26 mouse cellular contexts compared by ENCODE assay signal in the genomic region with DNA sequence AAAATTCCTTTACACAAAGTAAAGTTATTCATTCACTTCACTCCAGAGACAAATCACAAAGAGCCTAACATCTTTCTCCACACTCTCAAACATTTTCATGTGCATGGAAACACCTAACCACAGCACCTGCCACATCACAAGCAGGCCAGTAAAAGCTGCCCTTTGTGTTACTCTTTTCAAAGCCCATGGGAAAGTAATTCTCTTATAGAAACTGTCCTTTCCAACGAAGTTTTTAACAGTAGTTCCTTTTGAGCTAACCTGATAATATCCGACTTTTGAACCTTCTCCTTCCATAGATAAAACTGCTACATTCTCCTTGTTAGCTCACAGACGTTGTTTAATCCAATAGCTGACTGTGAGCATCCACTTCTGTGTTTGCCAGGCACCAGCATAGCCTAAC. TPM values are rescaled to one million over a fixed set of nuclear protein-coding genes. Genes with fewer than 3 reads are reported as not detected.
DNase-seq lines count a peak whose midpoint lies in the region; ATAC-seq and TF ChIP-seq lines count a peak whose summit lies in the region.
"Had no signal": no experiment of that assay in that cellular context is flagged by ENCODE, and none has a peak within 500 bp of the region (broad histone marks: within the 10 kb centered on the region; RNA-seq: fewer than 3 reads in every experiment).

No protein-coding gene starts in this region.

- ATAC-seq in liver, postnatal 0 days, result no peak
- no peak for ATAC-seq in liver, embryonic 11.5 days (replicated peaks; ENCODE audit: low FRiP score)
- ATAC-seq in granulocyte monocyte progenitor cell, adult 5-6 weeks (replicated peaks; ENCODE audit: poor library complexity, severe bottlenecking), result no peak
- no peak for ATAC-seq in kidney, embryonic 16.5 days (ENCODE audit: low FRiP score, low TSS enrichment)
- ATAC-seq: forebrain, embryonic 14.5 days; midbrain, embryonic 16.5 days had no signal

- DNase-seq in liver, postnatal 0 days, result no peak
- DNase-seq in liver, embryonic 11.5 days (ENCODE audit: low spot score), result no peak
- DNase-seq in T-cell, adult 2 months (ENCODE audit: low spot score), result peak; percentile 64
- peak; percentile 71 for DNase-seq in thymus, postnatal 0 days (ENCODE audit: low spot score)
- no peak for DNase-seq in cerebellum, adult 11 months
- DNase-seq: adrenal gland, postnatal 14 days; cerebellum, adult 9-11 months; gastrocnemius, adult 2 months; heart, postnatal 36 days; lung, adult 18-20 months; lung, postnatal 10 days; right cerebral cortex, adult 18-20 months; right cerebral cortex, postnatal 4 days had no signal

- H3K4me1 ChIP-seq in liver, postnatal 0 days (ENCODE audit: insufficient read depth), result no peaks in the 10 kb centered on the region
- H3K4me1 ChIP-seq in liver, embryonic 11.5 days (replicated peaks; ENCODE audit: control insufficient read depth, insufficient read depth, low read length), result no peaks in the 10 kb centered on the region
- H3K4me1 ChIP-seq in kidney, embryonic 16.5 days (ENCODE audit: insufficient read depth, low read length), result no peaks in the 10 kb centered on the region
- H3K4me1 ChIP-seq: heart, embryonic 12.5 days; hindbrain, embryonic 13.5 days; midbrain, embryonic 10.5 days; neural tube, embryonic 15.5 days; stomach, embryonic 15.5 days had no signal

- H3K4me2 ChIP-seq in liver, postnatal 0 days (ENCODE audit: low read depth, low read length), result no peak overlapping the region
- H3K4me2 ChIP-seq in liver, embryonic 11.5 days, result no peak overlapping the region
- no peak overlapping the region for H3K4me2 ChIP-seq in kidney, embryonic 16.5 days (replicated peaks; ENCODE audit: low read depth, low read length)
- H3K4me2 ChIP-seq: embryonic facial prominence, embryonic 15.5 days; heart, embryonic 12.5 days; hindbrain, embryonic 13.5 days; neural tube, embryonic 15.5 days; stomach, embryonic 15.5 days had no signal

- peak overlapping the region; percentile 58; the same call in 1 of the 2 replicates for H3K27ac ChIP-seq in liver, postnatal 0 days (ENCODE audit: low read depth)
- no peak overlapping the region for H3K27ac ChIP-seq in liver, embryonic 11.5 days (ENCODE audit: low read depth, low read length)
- H3K27ac ChIP-seq in kidney, embryonic 16.5 days (ENCODE audit: low read length), result no peak overlapping the region
- H3K27ac ChIP-seq: embryonic facial prominence, embryonic 15.5 days; gastrocnemius, adult 2 months; hindbrain, embryonic 13.5 days; midbrain, embryonic 10.5 days; neural tube, embryonic 15.5 days; stomach, embryonic 15.5 days had no signal

- no peaks in the 10 kb centered on the region; the same call in 1 of the 2 replicates for H3K36me3 ChIP-seq in liver, postnatal 0 days (replicated peaks; ENCODE audit: insufficient read depth, low read length)
- no peaks in the 10 kb centered on the region for H3K36me3 ChIP-seq in liver, embryonic 11.5 days (ENCODE audit: control insufficient read depth, insufficient read depth, low read length)
- peaks cover under 1% of the 10 kb centered on the region; the same call in 1 of the 2 replicates for H3K36me3 ChIP-seq in kidney, embryonic 16.5 days (ENCODE audit: insufficient read depth, low read length)
- H3K36me3 ChIP-seq: embryonic facial prominence, embryonic 15.5 days; hindbrain, embryonic 13.5 days; midbrain, embryonic 10.5 days; neural tube, embryonic 15.5 days; stomach, embryonic 15.5 days had no signal

- TF ChIP-seq CTCF in liver, postnatal 0 days (IDR thresholded peaks at IDR 0.05; ENCODE audit: low read depth), result no peak

- no peak overlapping the region for H3K9ac ChIP-seq in liver, postnatal 0 days (replicated peaks)
- H3K9ac ChIP-seq in liver, embryonic 11.5 days (ENCODE audit: low read depth, low read length), result no peak overlapping the region
- H3K9ac ChIP-seq in kidney, embryonic 16.5 days (replicated peaks; ENCODE audit: low read length), result no peak overlapping the region
- H3K9ac ChIP-seq: embryonic facial prominence, embryonic 15.5 days; heart, embryonic 12.5 days; hindbrain, embryonic 13.5 days; neural tube, embryonic 15.5 days; stomach, embryonic 15.5 days had no signal

- no peaks in the 10 kb centered on the region for H3K27me3 ChIP-seq in liver, postnatal 0 days (ENCODE audit: insufficient read depth, low read length)
- no peaks in the 10 kb centered on the region for H3K27me3 ChIP-seq in liver, embryonic 11.5 days (replicated peaks; ENCODE audit: control insufficient read depth, insufficient read depth, low read length)
- H3K27me3 ChIP-seq in kidney, embryonic 16.5 days (ENCODE audit: insufficient read depth, low read length), result no peaks in the 10 kb centered on the region
- H3K27me3 ChIP-seq: embryonic facial prominence, embryonic 15.5 days; heart, embryonic 12.5 days; hindbrain, embryonic 13.5 days; neural tube, embryonic 15.5 days; stomach, embryonic 15.5 days had no signal

- no peak overlapping the region for H3K4me3 ChIP-seq in liver, postnatal 0 days (ENCODE audit: low read depth, low read length)
- no peak overlapping the region for H3K4me3 ChIP-seq in liver, embryonic 11.5 days (ENCODE audit: low read depth, low read length)
- no peak overlapping the region for H3K4me3 ChIP-seq in kidney, embryonic 16.5 days (ENCODE audit: low read length)
- H3K4me3 ChIP-seq: embryonic facial prominence, embryonic 15.5 days; gastrocnemius, adult 2 months; heart, embryonic 12.5 days; hindbrain, embryonic 13.5 days; midbrain, embryonic 10.5 days; myocyte; neural tube, embryonic 15.5 days; stomach, embryonic 15.5 days had no signal

- H3K9me3 ChIP-seq in liver, postnatal 0 days (ENCODE audit: low read length), result no peaks in the 10 kb centered on the region
- no peaks in the 10 kb centered on the region for H3K9me3 ChIP-seq in liver, embryonic 11.5 days (ENCODE audit: control insufficient read depth, low read length)
- H3K9me3 ChIP-seq in kidney, embryonic 16.5 days (ENCODE audit: low read length), result no peaks in the 10 kb centered on the region
- H3K9me3 ChIP-seq: embryonic facial prominence, embryonic 15.5 days; G1E; heart, embryonic 12.5 days; hindbrain, embryonic 13.5 days; midbrain, embryonic 10.5 days; neural tube, embryonic 15.5 days; stomach, embryonic 15.5 days had no signal

- 37% methylated on average over 3 of the region's 3 CpGs for WGBS in liver, postnatal 0 days (ENCODE audit: insufficient replicate concordance)
- WGBS in liver, embryonic 11.5 days, result 48% methylated on average over 3 of the region's 3 CpGs
- WGBS in kidney, embryonic 16.5 days, result 76% methylated on average over 3 of the region's 3 CpGs

- no peak for TF ChIP-seq EP300 in liver, postnatal 0 days (IDR thresholded peaks at IDR 0.05; ENCODE audit: low read depth)

RNA-seq across cellular contexts. Expression of gene Dpp4, which starts 21.7 kb away (rescaled TPM):
- polyA plus RNA-seq in liver, postnatal 0 days (2015; fragmentation: Nextera tagmentation; extraction: Ambion mirVana), result 8.0 and 9.0 TPM in 2 replicates
- 6.2 and 7.2 TPM in 2 replicates for polyA plus RNA-seq in liver, embryonic 11.5 days (2014; fragmentation: Nextera tagmentation; extraction: Ambion mirVana)
- 58.4 and 69.5 TPM in 2 replicates for polyA plus RNA-seq in thymus, postnatal 0 days (2015; fragmentation: Nextera tagmentation; extraction: Ambion mirVana)
- 11.0 and 13.8 TPM in 2 replicates for total RNA-seq in granulocyte monocyte progenitor cell, adult 5-6 weeks (2014; fragmentation: Nextera tagmentation)
- 14.6 and 15.2 TPM in 2 replicates for total RNA-seq in granulocyte monocyte progenitor cell, adult 5-6 weeks (2017)
- polyA plus RNA-seq in kidney, embryonic 16.5 days (2015; fragmentation: Nextera tagmentation; extraction: Ambion mirVana), result 118 and 125 TPM in 2 replicates
- polyA plus RNA-seq: C2C12, myocyte had no signal

Comparison
In these comparisons a context has a peak if more than half of its experiments do, and no peak if none do; other contexts are left out.
1. DNase-seq: peak in T-cell, adult 2 months (single experiment) and thymus, postnatal 0 days (single experiment); none in liver, postnatal 0 days (single experiment), liver, embryonic 11.5 days (single experiment) and cerebellum, adult 11 months (single experiment).